Mouse (Mus musculus) left cerebral cortex, adult 11 months (tissue): ENCODE data around the gene Vps13c.

Experiments used
- DNase-seq: peaks from one replicate; pipeline ENCODE4 v3.0.0; 2022; ENCODE audit warnings: low spot score

Gene Vps13c

GRCm38 (mm10) chr9:67839981-67840859 is at the start of gene Vps13c:
Vps13c (plus strand) TSS chr9:67840396.
- DNase-seq: peak; percentile 71

- no peak for DNase-seq
Measured at GRCm38 (mm10) chr9:67792405-67792804, 47.8 kb upstream of the Vps13c start.

GRCm38 (mm10) chr9:67793501-67793900 is 46.7 kb upstream of the Vps13c start:
- DNase-seq: no peak

- no peak for DNase-seq
Measured at GRCm38 (mm10) chr9:67794216-67794615, 46.0 kb upstream of the Vps13c start.

GRCm38 (mm10) chr9:67794668-67795067 is 45.5 kb upstream of the Vps13c start:
- DNase-seq: no peak

- peak; percentile 12 for DNase-seq
Measured at GRCm38 (mm10) chr9:67795205-67795675, 45.0 kb upstream of the Vps13c start.

DNA sequence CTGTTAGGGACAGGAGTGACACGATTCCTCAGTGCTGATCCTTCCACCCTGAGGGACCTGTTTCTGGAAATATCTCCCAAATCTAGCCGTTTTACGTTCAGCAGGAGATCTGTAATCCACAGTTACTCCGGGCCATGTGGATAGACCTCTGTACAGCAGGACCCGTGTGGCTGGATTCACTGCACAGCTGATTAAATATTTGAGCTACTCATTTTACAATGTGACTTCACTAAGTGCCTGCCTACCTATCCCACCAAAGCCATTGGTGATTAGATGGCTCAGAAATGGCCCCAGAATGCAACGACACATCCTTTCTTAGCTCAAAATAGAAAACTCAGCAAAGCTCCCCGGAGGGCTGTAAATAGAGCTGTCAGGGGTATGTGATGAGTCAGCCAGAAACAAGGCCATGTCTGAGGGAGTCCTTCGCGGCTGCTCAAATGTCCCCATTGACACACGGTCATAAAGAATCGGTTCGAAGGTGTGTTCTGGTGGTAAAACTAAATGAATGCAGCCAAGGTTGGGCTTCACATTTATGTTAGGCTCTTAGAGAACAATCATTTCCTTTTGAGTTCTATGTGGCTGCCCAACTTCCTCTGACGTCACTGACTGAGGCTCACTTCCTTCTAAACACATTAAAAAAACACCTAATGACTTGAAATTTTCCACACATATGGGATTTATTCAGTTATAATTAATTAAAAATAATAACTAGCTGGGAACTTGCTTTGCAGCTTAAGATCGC is 40.9 kb upstream of the Vps13c start:
- peak; percentile 4 for DNase-seq

- DNase-seq: peak; percentile 36
Measured at GRCm38 (mm10) chr9:67802241-67802640, 38.0 kb upstream of the Vps13c start.

DNA sequence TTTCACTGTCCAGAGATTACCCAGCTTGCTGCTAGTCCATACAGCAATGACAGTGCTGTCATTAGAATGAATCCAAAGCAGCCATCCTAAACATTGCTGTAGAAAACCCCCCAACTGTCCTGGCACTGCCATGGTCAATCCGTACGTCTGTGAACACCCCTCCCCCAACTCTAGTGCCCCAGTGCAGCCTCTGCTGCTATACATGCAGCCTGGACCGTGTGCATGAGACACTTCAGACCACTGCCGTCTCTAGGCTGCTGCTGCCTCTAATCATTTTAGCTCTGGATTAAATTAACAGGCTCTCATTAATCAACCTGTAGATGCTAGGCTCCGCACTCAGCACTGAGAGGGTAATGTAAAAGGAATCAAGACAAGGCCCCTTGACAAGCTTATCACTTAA is 33.2 kb upstream of the Vps13c start:
- DNase-seq: no peak

DNA sequence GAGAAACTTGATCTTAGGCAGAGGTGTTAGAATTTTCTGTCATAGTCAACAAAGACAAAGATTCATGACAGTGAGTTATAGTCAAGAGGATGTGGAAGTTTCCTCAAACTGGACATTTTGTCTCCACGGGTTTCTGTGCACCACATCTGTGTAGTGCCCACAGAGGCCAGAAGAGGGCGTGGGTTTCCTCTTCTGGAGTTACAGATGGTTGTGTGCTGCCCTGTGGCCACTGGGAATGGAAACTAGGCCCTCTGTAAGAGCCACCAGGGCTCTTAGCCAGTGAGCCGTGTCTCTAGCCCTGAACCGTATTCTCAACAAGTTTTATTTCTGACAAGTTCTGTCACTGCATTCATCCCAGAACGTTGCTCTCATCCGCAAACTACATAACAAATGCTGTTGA is 29.7 kb upstream of the Vps13c start:
- no peak for DNase-seq

DNA sequence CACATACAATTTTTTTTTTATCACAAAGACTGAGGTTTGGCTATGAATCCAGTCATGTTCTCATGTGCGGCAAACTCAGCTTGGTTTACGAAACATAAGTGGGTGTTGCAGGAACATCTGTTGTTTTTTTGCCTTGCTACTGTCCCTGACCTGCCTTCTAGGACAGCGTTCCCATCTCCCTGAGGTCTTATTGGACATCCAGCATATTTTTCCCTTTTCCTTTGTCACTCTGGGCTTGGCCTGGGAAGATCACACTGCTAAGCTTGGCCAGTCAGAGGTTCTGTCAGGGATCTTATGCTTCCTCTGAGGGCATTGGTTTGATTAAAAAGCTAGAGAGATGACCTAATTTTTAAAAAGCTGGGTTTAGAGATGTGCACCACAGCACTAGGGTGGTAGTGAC is 29.1 kb upstream of the Vps13c start:
- no peak for DNase-seq

DNA sequence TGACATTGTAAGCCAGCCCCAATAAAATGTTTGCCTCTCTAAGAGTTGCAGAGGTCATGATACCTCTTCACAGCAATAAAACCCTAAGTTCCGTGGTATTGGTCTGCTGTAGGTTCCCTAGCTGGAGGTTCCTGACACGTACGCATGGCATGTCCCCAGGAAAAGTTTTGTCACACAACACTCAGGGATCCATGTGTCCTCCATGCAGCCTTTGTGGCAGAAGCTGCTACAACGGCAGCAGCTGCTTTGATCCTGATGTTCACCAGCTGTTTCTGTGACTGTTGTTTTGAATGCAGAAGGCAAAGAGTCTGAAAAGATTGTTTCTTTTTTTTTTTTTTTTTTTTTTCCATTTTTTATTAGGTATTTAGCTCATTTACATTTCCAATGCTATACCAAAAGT is 27.0 kb upstream of the Vps13c start:
- no peak for DNase-seq

DNA sequence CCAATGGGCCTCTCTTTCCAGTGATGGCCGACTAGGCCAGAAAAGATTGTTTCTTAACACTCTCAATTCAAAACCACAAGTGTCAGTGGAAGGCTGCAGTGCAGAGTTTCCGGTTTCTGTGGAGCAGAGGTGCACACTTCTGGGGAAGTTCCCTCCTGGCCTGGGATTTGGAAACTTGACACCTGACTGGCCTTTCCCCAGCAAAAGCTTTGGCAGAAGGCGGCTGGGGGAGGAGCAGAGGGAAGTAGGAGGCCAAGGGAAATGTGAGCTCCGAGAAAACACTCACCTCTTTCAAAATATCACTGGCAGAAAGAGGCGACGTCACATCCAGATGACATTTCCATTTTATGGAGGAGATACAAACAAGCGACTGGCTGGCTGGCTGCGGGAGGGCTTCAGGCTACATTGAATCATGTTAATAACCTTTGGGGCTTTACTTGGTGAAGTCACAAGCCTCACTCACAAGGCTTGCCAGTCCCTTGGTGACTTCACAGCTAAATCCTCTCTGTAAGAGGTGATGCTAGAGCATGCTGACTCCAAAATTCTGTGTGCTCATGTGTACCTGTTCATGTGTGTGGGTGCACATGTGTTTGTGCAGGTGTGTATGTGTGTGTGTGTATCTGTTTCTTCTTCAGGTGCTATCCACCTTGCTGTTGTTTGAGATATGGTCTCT is 26.4 kb upstream of the Vps13c start:
- DNase-seq: no peak

- DNase-seq: no peak
Measured at GRCm38 (mm10) chr9:67816172-67816928, 23.8 kb upstream of the Vps13c start.

- no peak for DNase-seq
Measured at GRCm38 (mm10) chr9:67817898-67818667, 22.1 kb upstream of the Vps13c start.

DNA sequence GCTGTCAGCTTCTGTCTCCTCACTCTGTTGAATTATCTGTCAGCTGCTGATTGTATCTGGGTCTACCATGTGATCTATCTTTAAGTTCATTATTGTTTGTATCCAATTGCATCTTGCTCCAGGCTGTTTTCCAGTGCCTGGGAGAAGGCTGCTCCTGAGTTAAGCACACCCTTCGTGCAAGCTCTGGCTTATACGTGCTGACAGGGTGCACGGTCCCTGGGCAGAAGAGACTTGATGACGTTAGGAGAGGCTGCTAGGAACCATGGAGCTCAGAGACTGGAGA is 21.6 kb upstream of the Vps13c start:
- DNase-seq: no peak

DNA sequence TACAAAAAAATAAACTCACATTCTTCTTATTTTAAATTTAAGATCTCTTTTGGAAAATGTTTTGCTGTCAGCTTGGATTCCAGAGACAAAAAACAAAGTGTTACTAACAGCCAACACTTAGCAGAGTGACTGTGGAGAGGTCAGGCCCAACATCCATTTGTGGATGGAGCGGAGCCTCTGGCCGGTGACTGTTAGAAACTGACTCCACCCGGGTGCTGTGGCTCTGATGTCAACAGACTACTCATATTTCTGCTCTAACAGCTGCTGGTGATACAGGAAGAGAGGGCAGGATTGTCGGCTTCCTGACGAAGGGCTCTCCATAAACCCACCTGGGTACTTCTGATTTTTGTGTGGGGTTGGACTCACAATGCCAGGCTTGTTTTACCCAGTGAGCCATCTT is 17.1 kb upstream of the Vps13c start:
- no peak for DNase-seq

DNA sequence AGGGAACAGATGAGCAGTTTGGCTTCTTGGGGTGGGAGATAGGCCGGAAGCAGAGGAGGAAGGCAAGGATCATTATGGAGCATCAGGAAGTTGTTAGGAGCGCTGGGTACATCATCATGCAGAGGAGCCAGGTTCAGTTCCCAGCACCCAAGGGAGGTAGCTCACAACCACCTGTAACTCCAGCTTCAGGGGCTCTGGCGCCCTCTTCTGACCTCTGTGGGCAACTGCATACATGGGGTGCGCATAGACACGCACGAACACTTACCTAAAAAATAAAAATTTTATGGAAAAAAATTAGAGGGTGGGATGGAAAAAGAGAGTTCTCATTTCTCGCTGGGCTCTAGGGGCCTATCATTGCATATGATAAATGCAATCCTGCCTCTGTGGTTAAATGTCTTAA is 14.7 kb upstream of the Vps13c start:
- no peak for DNase-seq

DNA sequence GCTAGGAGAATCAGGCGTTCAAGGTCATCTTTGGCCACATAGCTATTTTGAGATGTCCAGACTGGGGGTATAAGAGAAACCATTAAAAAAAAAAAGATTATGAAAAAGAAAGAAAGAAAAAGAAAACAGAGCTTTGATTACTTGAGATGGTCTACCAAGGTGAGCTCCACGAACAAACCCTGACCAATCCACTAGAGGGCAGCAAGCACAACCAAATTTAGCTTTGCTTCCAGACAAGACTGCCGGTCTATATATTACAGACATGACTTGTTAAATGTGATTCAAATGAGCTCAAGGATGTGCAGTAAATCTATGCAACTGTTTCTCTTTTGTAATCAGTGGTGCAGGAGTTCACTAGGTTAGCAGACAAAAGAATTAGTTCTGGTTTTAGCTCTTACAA is 12.0 kb upstream of the Vps13c start:
- no peak for DNase-seq

DNA sequence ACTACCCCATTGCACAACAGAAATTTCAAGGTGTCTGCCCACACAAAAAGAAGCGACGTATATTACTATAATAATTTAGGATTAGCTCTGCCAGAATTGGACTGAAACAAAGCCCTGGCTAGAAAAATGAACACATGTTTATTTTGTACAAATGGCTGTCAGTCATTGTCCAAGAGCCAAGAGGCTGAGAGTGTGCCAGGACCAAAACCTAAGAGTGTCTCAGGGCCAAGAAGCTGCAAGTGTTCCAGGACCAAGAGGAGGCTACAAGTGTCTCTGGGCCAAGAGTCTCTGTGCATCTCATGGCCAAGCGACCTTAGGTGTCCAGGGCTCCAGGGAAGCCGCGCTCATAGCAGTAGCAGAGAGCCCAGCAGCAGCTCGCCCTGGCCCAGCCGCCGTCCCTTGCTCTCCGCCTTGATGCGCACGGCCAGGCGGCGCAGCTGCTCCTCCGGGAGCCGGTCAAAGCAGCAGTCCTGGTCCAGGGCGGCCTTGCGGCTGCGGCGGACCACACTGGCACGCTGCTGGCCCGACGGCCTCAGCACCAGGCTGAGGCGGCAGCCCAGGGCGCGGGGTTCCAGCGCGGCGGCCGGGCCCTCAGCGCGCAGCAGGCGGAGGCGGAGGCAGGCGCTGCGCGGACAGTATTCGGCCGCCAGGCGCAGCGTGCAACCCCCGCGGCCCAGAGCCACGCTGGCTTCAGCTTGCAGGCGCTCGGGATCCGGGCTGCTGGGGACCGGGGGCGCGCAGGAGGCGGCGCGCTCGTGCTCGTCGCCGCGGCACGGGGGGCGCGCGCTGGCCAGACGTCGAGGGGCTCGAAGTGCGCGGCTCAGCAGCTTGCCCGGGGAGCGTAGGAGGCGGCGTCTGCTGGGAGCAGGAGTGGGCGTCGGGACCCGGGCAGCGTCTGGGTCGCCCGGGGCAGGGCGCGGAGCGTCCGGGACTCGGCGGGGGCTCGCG is 9.5 kb upstream of the Vps13c start:
- no peak for DNase-seq
